Mouse (Mus musculus) midbrain, embryonic 15.5 days (tissue): ENCODE results near the gene Olig3. TPM values are rescaled to one million over a fixed set of nuclear protein-coding genes. Genes with fewer than 3 reads are reported as not detected.
A peak's percentile ranks its signal among the peaks of the same experiment; 100 is the strongest.
"Not testable (repeated sequence)": the region's sequence is repeated elsewhere in the genome, so short reads cannot be mapped to it uniquely, and the experiment has no call there.

Source experiments
- ATAC-seq: fragments of 200-750 bp; cut with Nextera tagmentation; replicated peaks from 2 replicates; pipeline ENCODE4 v1.8.0; 2017; ENCODE audit warnings: moderate TSS enrichment
- H3K27ac ChIP-seq: fragments of 300-500 bp; sonication (generic); 2 replicates; pipeline ENCODE4 v1.5.1; 2015; ENCODE audit warnings: mild to moderate bottlenecking, inconsistent platforms
- H3K27me3 ChIP-seq: fragments of 300-500 bp; sonication (generic); replicated peaks from 2 replicates; pipeline ENCODE4 v1.6.1; 2015; ENCODE audit warnings: inconsistent platforms
- H3K36me3 ChIP-seq: fragments of 300-500 bp; sonication (generic); replicated peaks from 2 replicates; pipeline ENCODE4 v1.6.1; 2015; ENCODE audit warnings: inconsistent platforms
- H3K4me1 ChIP-seq: fragments of 300-500 bp; sonication (generic); 2 replicates; pipeline ENCODE4 v1.6.1; 2015; ENCODE audit warnings: inconsistent platforms
- H3K4me2 ChIP-seq: fragments of 300-500 bp; sonication (generic); 2 replicates; pipeline ENCODE4 v1.6.1; 2015; ENCODE audit warnings: inconsistent platforms, mild to moderate bottlenecking, moderate library complexity
- H3K4me3 ChIP-seq: fragments of 300-500 bp; sonication (generic); 2 replicates; pipeline ENCODE4 v1.5.1; 2015; ENCODE audit warnings: mild to moderate bottlenecking, inconsistent platforms
- H3K9ac ChIP-seq: fragments of 300-500 bp; sonication (generic); 2 replicates; pipeline ENCODE4 v1.6.1; 2015; ENCODE audit warnings: mild to moderate bottlenecking, inconsistent platforms
- H3K9me3 ChIP-seq: fragments of 300-500 bp; sonication (generic); 2 replicates; pipeline ENCODE4 v1.6.1; 2016; ENCODE audit warnings: inconsistent platforms
- WGBS: fragments of 180-500 bp; shearing (Covaris S2); methylation state at CpG from one replicate; pipeline ENCODE4 v1.1.7; 2015; ENCODE audit warnings: mixed read lengths; 5-methylcytosine and 5-hydroxymethylcytosine counted together
- polyA plus RNA-seq: library from polyadenylated mRNA; unstranded; fragments of >200 nt; fragmentation: Nextera tagmentation; extraction: Ambion mirVana; gene quantifications from 2 replicates; pipeline ENCODE4 v1.2.1, GENCODE M21; 2015

The Olig3 gene
- polyA plus RNA-seq, 1 experiment from 2014 or later: 2.7 TPM

DNA sequence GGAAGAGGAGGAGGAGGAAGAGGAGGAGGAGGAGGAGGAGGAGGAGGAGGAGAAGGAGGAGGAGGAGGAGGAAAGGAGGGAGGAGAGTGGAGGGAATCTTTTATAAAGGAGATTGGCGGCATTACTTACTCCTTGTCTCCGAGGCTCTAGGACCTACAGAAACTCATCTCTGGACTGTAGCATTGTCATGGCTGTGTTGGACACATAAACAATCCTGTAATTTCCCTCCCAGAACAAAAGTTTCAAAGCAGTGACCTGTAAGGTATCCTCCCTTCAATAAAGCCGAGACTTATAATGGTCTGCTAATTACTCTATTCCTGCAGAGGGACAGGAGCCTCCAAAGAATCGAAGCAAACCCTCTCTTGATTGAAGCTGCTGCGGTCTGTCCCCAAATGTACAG, 7.0 kb downstream of the Olig3 start:
- H3K27ac ChIP-seq: no peak overlapping the region
- H3K9me3 ChIP-seq: no peaks in the 10 kb centered on the region
- no peak overlapping the region for H3K9ac ChIP-seq
- no peak overlapping the region for H3K4me2 ChIP-seq
- H3K36me3 ChIP-seq: no peaks in the 10 kb centered on the region
- no peak for ATAC-seq
- WGBS: 6% methylated on average over 5 of the region's 5 CpGs
- peaks cover 6% of the 10 kb centered on the region; the same call in 1 of the 2 replicates for H3K4me1 ChIP-seq
- peaks cover 67% of the 10 kb centered on the region for H3K27me3 ChIP-seq
- no peak overlapping the region for H3K4me3 ChIP-seq

DNA sequence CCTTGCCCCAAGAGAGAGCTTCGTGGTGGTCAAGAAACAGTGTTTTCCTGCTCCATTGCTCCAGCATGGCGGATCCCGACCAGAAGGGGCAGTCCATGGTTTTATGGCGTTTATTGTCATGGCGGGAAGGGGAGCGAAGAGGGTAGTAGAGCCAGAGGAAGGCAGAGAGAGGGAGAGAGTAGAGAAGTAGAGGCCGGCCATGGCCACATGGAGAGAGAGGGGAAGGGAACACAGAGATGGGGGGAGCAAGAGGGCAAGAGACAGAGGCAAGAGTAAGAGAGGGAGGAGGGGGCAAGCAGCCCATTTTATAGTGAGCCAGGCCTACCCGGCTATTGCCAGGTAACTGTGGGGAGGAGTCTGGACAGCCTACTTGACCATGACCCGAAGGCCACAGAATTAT, 12.8 kb downstream of the Olig3 start:
- no peaks in the 10 kb centered on the region for H3K9me3 ChIP-seq
- no peak overlapping the region for H3K4me3 ChIP-seq
- no peaks in the 10 kb centered on the region for H3K36me3 ChIP-seq
- no peak overlapping the region for H3K9ac ChIP-seq
- H3K4me2 ChIP-seq: no peak overlapping the region
- peaks cover 23% of the 10 kb centered on the region for H3K27me3 ChIP-seq
- no peaks in the 10 kb centered on the region for H3K4me1 ChIP-seq
- ATAC-seq: no peak
- H3K27ac ChIP-seq: no peak overlapping the region
- 92% methylated on average over 9 of the region's 9 CpGs for WGBS

- no peaks in the 10 kb centered on the region for H3K9me3 ChIP-seq
- H3K27ac ChIP-seq: no peak overlapping the region
- ATAC-seq: no peak
- no peak overlapping the region for H3K9ac ChIP-seq
- peaks cover 13% of the 10 kb centered on the region; the same call in 1 of the 2 replicates for H3K27me3 ChIP-seq
- H3K4me2 ChIP-seq: no peak overlapping the region
- no peak overlapping the region for H3K4me3 ChIP-seq
- no peaks in the 10 kb centered on the region for H3K36me3 ChIP-seq
- H3K4me1 ChIP-seq: no peaks in the 10 kb centered on the region
- WGBS: 70% methylated on average over 3 of the region's 3 CpGs
Observed at GRCm38 (mm10) chr10:19370146-19370545, 13.8 kb downstream of the Olig3 start.

DNA sequence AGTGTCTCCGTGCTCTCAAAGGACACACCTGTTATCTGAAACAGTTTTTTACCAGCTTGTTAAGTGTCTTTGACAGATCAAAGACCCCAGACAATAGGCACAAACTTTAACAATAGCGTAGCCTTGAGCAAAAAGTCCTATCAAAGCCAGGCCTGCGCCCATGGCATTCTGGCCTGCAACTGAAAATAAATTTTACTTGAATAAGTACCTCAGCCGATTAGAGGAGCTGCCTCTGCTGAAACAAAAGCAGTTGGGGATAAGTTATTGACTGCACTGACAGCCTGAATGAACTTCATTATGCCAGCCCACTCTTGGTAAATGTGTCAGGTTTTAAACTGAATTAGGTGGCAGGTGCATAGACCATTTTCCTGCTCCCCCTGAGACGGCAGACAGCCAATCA, 15.9 kb downstream of the Olig3 start:
- no peak overlapping the region for H3K4me2 ChIP-seq
- H3K36me3 ChIP-seq: no peaks in the 10 kb centered on the region
- ATAC-seq: no peak
- no peaks in the 10 kb centered on the region for H3K9me3 ChIP-seq
- WGBS: 25% methylated on average over 5 of the region's 5 CpGs
- no peak overlapping the region for H3K4me3 ChIP-seq
- no peak overlapping the region for H3K9ac ChIP-seq
- no peak overlapping the region for H3K27ac ChIP-seq
- no peaks in the 10 kb centered on the region for H3K4me1 ChIP-seq
- peaks cover 3% of the 10 kb centered on the region; the same call in 1 of the 2 replicates for H3K27me3 ChIP-seq

GRCm38 (mm10) chr10:19373797-19374196, 17.5 kb downstream of the Olig3 start:
- Histone ChIP-seq H3K4me3 (no peak overlapping the region), H3K9me3 (no peaks in the 10 kb centered on the region), H3K9ac (no peak overlapping the region), H3K4me1 (no peaks in the 10 kb centered on the region), H3K4me2 (no peak overlapping the region), H3K27ac (no peak overlapping the region), H3K36me3 (no peaks in the 10 kb centered on the region), H3K27me3 (peaks cover 3% of the 10 kb centered on the region; the same call in 1 of the 2 replicates)
- 32% methylated on average over 7 of the region's 7 CpGs for WGBS
- peak; percentile 45; the same call in 1 of the 2 replicates for ATAC-seq

GRCm38 (mm10) chr10:19374311-19374710, 18.0 kb downstream of the Olig3 start:
- no peak overlapping the region for H3K4me3 ChIP-seq
- H3K4me1 ChIP-seq: no peaks in the 10 kb centered on the region
- 78% methylated on average over 3 of the region's 3 CpGs for WGBS
- H3K9ac ChIP-seq: no peak overlapping the region
- H3K27ac ChIP-seq: no peak overlapping the region
- no peak overlapping the region for H3K4me2 ChIP-seq
- no peak for ATAC-seq
- H3K27me3 ChIP-seq: peaks cover 3% of the 10 kb centered on the region; the same call in 1 of the 2 replicates
- H3K36me3 ChIP-seq: no peaks in the 10 kb centered on the region
- H3K9me3 ChIP-seq: no peaks in the 10 kb centered on the region

DNA sequence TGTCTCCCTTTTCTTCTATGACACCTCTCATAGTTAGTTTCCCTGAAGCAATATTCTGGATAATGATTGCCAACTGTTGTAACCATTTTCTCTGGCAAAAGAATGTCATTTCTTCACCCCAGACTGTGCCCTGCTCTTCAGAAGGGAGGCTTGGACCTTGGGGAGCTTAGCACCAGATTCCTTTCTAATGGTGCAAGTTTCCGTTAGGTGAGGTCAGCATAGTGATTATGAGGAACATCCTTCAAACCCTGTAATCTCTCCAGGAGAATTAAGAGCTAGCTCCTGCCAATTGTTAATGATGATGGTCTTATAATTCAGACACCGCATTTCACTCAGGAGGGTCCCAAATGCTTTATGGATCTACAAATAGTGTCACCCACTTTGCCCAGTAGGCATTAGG, 19.5 kb downstream of the Olig3 start:
- Histone ChIP-seq H3K27ac (no peak overlapping the region), H3K27me3 (no peaks in the 10 kb centered on the region), H3K4me2 (no peak overlapping the region), H3K9me3 (no peaks in the 10 kb centered on the region), H3K36me3 (no peaks in the 10 kb centered on the region), H3K4me1 (no peaks in the 10 kb centered on the region), H3K9ac (no peak overlapping the region), H3K4me3 (no peak overlapping the region)
- 89% methylated on average over 2 of the region's 2 CpGs for WGBS
- no peak for ATAC-seq

DNA sequence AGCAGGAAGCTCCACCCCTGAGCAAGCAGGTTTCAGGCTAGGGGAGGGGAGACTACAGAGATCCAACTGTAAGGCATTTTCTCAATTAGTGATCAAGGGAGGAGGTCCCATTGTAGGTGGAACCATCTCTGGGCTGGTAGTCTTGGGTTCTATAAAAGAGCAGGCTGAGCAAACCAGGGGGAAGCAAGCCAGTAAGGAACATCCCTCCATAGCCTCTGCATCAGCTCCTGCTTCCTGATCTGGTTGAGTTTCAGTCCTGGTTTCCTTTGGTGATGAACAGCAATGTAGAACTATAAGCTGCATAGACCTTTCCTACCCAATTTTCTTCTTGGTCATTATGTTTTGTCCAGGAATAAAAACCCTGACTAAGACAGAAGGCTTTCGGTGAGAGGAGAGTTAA, 24.6 kb downstream of the Olig3 start:
- not testable (repeated sequence) for H3K36me3 ChIP-seq, H3K4me1 ChIP-seq, H3K4me2 ChIP-seq, H3K4me3 ChIP-seq, H3K27ac ChIP-seq, H3K9me3 ChIP-seq, H3K27me3 ChIP-seq, ATAC-seq, H3K9ac ChIP-seq
- 92% methylated on average over 1 of the region's 1 CpGs for WGBS

GRCm38 (mm10) chr10:19384176-19384575, 27.8 kb downstream of the Olig3 start:
- Histone ChIP-seq H3K36me3 (no peaks in the 10 kb centered on the region), H3K4me2 (no peak overlapping the region), H3K27ac (no peak overlapping the region), H3K4me1 (no peaks in the 10 kb centered on the region), H3K9me3 (no peaks in the 10 kb centered on the region), H3K9ac (no peak overlapping the region), H3K27me3 (no peaks in the 10 kb centered on the region), H3K4me3 (no peak overlapping the region)
- WGBS: 85% methylated on average over 3 of the region's 3 CpGs
- no peak for ATAC-seq

DNA sequence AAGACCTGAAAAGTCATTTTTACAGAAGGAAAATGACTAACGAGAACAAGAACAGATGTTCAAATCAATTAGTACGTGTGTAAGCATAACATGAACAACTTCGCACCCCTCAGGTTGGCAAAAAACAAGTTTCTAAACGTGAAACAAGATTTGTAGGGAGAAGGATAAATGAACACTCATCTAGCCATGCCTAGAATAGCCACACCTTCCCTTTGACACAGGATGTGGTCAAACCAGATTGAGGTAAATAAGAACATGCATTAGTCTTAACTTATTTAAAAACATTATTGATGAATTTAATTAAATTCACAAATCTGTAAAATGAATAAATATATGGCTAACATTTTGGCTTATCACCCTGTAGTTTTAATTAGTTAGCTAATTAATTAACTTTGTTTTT, 35.5 kb downstream of the Olig3 start:
- no peak for ATAC-seq
- Histone ChIP-seq H3K4me3 (no peak overlapping the region), H3K27ac (no peak overlapping the region), H3K4me2 (no peak overlapping the region), H3K9me3 (no peaks in the 10 kb centered on the region), H3K27me3 (peaks cover 4% of the 10 kb centered on the region; the same call in 1 of the 2 replicates), H3K9ac (no peak overlapping the region), H3K36me3 (no peaks in the 10 kb centered on the region), H3K4me1 (peaks cover 8% of the 10 kb centered on the region)
- WGBS: 91% methylated on average over 4 of the region's 4 CpGs

DNA sequence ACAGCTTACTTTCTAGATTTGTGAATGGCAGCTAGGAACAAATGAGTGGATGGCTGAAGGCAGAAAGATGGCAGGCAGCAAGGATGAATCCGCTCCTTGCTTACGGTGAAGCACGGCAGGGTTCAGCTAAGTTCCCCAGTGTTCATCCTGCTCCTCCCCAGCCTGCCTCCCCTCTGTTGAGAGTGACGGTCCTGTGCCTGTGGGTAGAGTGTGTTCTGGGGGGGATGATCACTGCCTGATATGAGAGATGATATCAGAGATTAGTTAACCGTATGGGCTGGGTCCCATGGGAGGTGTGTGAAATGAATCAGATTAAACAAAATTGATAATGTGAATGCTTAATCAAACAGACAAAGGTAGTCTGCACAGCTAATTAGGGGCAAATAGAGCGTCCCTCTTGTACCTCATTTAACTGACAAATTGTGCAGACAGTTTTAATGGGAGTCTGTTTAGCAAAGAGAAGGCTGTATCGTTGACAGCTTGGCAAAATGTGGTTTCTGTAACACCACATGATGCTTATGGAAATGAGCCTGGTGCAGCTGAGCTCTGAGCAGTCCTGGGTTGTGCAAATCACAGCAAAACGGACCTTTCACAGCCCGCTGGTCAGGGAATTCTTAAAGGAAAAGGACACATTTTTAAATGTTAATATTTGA, 40.3 kb downstream of the Olig3 start:
- H3K4me3 ChIP-seq: 0 out of 2 replicates have a peak overlapping the region, but pooled peaks have one; percentile 2

DNA sequence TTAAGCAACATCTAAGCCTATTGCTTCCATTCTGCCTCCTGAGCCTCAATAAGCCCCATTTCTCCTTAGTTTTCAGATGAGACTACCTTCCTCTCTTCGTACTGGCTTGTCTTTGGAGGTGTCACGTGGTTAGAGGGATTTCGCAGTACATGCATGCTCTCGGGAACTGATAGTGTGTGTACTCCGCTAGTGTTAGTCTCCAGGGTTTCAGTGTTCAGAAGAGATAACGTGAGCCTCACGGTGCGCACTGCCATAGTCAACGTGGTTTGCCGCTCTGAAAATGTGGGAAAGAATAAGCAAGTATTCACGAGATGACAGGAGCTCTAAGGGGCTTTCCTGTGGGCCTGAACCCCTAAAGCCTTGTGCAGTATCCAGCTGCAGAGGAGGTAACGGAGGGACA, 41.1 kb downstream of the Olig3 start:
- no peaks in the 10 kb centered on the region for H3K9me3 ChIP-seq
- peak overlapping the region; percentile 39 for H3K4me2 ChIP-seq
- no peak overlapping the region for H3K9ac ChIP-seq
- peaks cover 4% of the 10 kb centered on the region; the same call in 1 of the 2 replicates for H3K27me3 ChIP-seq
- H3K36me3 ChIP-seq: no peaks in the 10 kb centered on the region
- H3K4me1 ChIP-seq: peaks cover 17% of the 10 kb centered on the region
- ATAC-seq: peak; percentile 68
- no peak overlapping the region for H3K27ac ChIP-seq
- 0 out of 2 replicates have a peak overlapping the region, but pooled peaks have one; percentile 2 for H3K4me3 ChIP-seq
- WGBS: 39% methylated on average over 12 of the region's 12 CpGs

More for the DNA sequence above, 40.3 kb downstream of the Olig3 start:
- Histone ChIP-seq H3K27me3 (peaks cover 4% of the 10 kb centered on the region; the same call in 1 of the 2 replicates), H3K4me1 (peaks cover 17% of the 10 kb centered on the region), H3K9ac (no peak overlapping the region), H3K36me3 (no peaks in the 10 kb centered on the region), H3K9me3 (no peaks in the 10 kb centered on the region), H3K4me2 (peak overlapping the region; percentile 39), H3K27ac (0 out of 2 replicates have a peak overlapping the region, but pooled peaks have one; percentile 9)
- ATAC-seq: peak; percentile 92
- WGBS: 12% methylated on average over 9 of the region's 9 CpGs

DNA sequence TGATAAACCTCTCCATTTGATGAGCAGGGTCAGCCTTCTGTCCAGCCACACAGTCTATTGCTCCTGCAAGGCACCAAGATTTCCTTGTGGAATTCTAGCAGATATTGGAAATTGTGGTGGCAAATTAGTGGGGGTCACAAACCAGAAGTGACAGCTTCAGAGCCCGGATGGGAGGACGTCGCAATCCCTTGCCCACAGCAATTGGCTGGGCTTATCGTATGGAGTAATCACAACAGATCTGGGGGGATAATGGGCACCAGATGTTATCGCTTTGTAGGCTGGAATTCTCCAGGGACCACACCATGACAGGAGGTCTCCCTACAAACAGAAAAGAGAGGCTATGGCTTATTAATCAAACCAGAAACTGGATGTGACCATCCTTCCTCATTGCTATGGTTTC, 44.8 kb downstream of the Olig3 start:
- no peak overlapping the region for H3K27ac ChIP-seq
- no peaks in the 10 kb centered on the region for H3K36me3 ChIP-seq
- H3K4me1 ChIP-seq: peaks cover 16% of the 10 kb centered on the region
- no peaks in the 10 kb centered on the region for H3K9me3 ChIP-seq
- H3K27me3 ChIP-seq: no peaks in the 10 kb centered on the region
- WGBS: 27% methylated on average over 5 of the region's 5 CpGs
- no peak overlapping the region for H3K9ac ChIP-seq
- ATAC-seq: no peak
- no peak overlapping the region for H3K4me3 ChIP-seq
- no peak overlapping the region for H3K4me2 ChIP-seq
